Mouse (Mus musculus): ENCODE measurements around the gene Kifc3. TPM values are rescaled to one million over a fixed set of nuclear protein-coding genes. Genes with fewer than 3 reads are reported as not detected.
A peak's percentile ranks its signal among the peaks of the same experiment; 100 is the strongest.

The Kifc3 gene
- polyA plus RNA-seq, 1 experiment from 2014 or later = 7.3 TPM

DNA sequence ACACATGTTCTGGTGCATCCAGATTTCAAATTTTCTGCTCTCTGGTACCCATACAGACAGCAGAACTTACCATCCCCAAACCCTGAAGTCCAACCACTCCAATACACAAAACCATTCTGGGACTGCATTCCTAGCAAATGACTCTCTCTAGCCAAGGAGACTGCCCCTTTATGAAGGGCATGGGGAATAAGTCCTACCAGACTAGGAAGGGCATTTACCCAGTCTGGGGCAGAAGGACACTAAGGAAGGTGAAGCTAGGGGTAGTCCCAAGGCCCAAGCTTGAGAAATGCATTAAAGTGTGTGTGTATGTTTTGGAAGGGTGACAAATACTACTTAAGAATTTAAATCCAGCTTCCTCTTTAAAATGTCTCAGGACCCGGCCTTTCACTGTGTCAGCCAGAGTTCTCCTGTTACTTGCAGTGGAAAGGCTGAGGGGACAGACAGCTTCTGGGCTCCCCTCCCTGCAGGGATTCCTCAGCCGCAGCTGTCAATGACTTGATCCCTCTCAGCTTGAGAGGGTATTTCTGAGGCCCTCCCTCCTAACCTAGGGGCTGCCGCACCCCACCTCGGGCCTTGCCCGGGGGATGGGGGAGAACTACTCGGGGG, 61.0 kb downstream of the Kifc3 start:
- peaks cover 21% of the 10 kb centered on the region for H3K4me1 ChIP-seq (ENCODE audit: control insufficient read depth, insufficient read depth, low read length)
- no peak overlapping the region for H3K27ac ChIP-seq (replicated peaks; ENCODE audit: low read depth, low read length)
- peak overlapping the region; percentile 93 for H3K4me2 ChIP-seq (ENCODE audit: low read depth, severe bottlenecking)
- no peaks in the 10 kb centered on the region for H3K36me3 ChIP-seq (ENCODE audit: control insufficient read depth, insufficient read depth, low read length)
- ATAC-seq (ENCODE audit: insufficient number of reproducible peaks, low FRiP score, low TSS enrichment, low read depth) (peak; percentile 18; the same call in 1 of the 2 replicates), DNase-seq (ENCODE audit: low spot score) (no peak)
- H3K27me3 ChIP-seq (ENCODE audit: control insufficient read depth, insufficient read depth, low read length) = peaks cover 10% of the 10 kb centered on the region
- WGBS = 0% methylated on average over 6 of the region's 6 CpGs
- H3K9ac ChIP-seq (ENCODE audit: low read length) = peak overlapping the region; percentile 79
- H3K9me3 ChIP-seq (ENCODE audit: control insufficient read depth, low read length) = no peaks in the 10 kb centered on the region
- peak overlapping the region; percentile 68 for H3K4me3 ChIP-seq (ENCODE audit: low read depth, low read length)

DNA sequence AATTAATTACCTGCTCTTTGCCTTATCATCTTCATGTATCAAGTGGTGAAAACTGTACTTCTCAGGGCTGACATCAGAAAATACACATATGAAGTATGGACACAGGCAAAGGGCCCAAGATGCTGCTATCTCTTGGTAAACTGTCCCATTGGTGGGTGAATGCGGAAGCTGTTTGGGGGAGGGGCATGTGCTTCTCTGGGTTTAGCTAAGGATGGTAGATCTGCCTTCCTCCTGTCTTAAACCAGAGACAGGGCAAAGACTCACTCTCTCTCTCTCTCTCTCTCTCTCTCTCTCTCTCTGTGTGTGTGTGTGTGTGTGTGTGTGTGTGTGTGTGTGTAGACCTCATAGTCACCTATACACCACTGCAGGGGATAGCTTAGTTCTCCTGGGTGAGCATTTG, 61.6 kb downstream of the Kifc3 start:
- WGBS = 88% methylated on average over 1 of the region's 1 CpGs

DNA sequence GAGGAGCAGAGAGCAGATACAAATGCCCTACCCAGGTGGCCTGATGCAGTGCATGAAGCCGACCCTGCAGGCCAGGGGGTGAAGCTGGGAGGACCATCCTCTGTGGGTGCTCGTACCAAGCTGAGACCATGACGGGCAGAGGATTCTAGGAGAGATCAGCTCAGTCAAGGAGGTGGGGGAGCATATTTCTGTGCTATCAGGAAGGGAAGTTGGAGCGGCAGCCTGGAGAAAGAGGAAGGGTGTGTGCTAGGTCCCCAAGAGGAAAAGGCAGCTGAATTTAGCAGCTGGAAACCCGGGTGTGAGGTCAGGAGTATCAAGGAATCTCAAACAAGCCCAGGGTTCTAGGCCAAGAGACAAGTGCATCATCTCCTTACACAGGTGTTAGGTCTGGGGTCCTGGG, 62.1 kb downstream of the Kifc3 start:
- H3K4me2 ChIP-seq (ENCODE audit: low read depth, severe bottlenecking) = no peak overlapping the region; the same call in 1 of the 2 replicates
- peaks cover 13% of the 10 kb centered on the region for H3K27me3 ChIP-seq (ENCODE audit: control insufficient read depth, insufficient read depth, low read length)
- no peak overlapping the region for H3K27ac ChIP-seq (replicated peaks; ENCODE audit: low read depth, low read length)
- no peak for ATAC-seq (ENCODE audit: insufficient number of reproducible peaks, low FRiP score, low TSS enrichment, low read depth)
- DNase-seq (ENCODE audit: low spot score) = no peak
- WGBS = 71% methylated on average over 5 of the region's 5 CpGs
- no peaks in the 10 kb centered on the region for H3K9me3 ChIP-seq (ENCODE audit: control insufficient read depth, low read length)
- peaks cover 21% of the 10 kb centered on the region for H3K4me1 ChIP-seq (ENCODE audit: control insufficient read depth, insufficient read depth, low read length)
- no peak overlapping the region for H3K9ac ChIP-seq (ENCODE audit: low read length)
- H3K4me3 ChIP-seq (ENCODE audit: low read depth, low read length) = no peak overlapping the region
- H3K36me3 ChIP-seq (ENCODE audit: control insufficient read depth, insufficient read depth, low read length) = no peaks in the 10 kb centered on the region

More for the DNA sequence above, 61.6 kb downstream of the Kifc3 start:
- Histone ChIP-seq H3K36me3 (ENCODE audit: control insufficient read depth, insufficient read depth, low read length) (no peaks in the 10 kb centered on the region), H3K27ac (replicated peaks; ENCODE audit: low read depth, low read length) (no peak overlapping the region), H3K27me3 (ENCODE audit: control insufficient read depth, insufficient read depth, low read length) (peaks cover 13% of the 10 kb centered on the region), H3K4me1 (ENCODE audit: control insufficient read depth, insufficient read depth, low read length) (peaks cover 21% of the 10 kb centered on the region), H3K9me3 (ENCODE audit: control insufficient read depth, low read length) (no peaks in the 10 kb centered on the region), H3K4me2 (ENCODE audit: low read depth, severe bottlenecking) (no peak overlapping the region), H3K9ac (ENCODE audit: low read length) (no peak overlapping the region), H3K4me3 (ENCODE audit: low read depth, low read length) (no peak overlapping the region)
- DNase-seq (ENCODE audit: low spot score) (no peak), ATAC-seq (ENCODE audit: insufficient number of reproducible peaks, low FRiP score, low TSS enrichment, low read depth) (no peak)

DNA sequence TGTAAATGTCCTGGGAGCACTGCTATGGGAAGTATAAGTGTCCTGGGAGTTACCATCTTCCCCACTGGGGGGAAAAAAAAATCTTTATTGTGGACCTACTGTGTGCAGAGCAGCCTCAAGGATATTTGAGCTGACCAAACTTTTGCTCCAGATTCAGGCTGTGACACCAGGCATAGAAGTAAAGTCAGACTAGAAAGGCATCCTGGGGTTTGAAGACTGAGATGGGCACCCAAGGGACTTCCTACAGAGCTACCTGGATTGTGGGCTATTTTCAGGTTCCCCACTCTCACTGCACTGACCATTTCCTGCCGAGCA, 63.6 kb downstream of the Kifc3 start:
- H3K4me2 ChIP-seq (ENCODE audit: low read depth, severe bottlenecking) = no peak overlapping the region
- WGBS = 53% methylated on average over 1 of the region's 1 CpGs
- no peaks in the 10 kb centered on the region for H3K9me3 ChIP-seq (ENCODE audit: control insufficient read depth, low read length)
- H3K9ac ChIP-seq (ENCODE audit: low read length) = no peak overlapping the region
- no peak overlapping the region for H3K4me3 ChIP-seq (ENCODE audit: low read depth, low read length)
- peaks cover 20% of the 10 kb centered on the region for H3K4me1 ChIP-seq (ENCODE audit: control insufficient read depth, insufficient read depth, low read length)
- ATAC-seq (ENCODE audit: insufficient number of reproducible peaks, low FRiP score, low TSS enrichment, low read depth) (no peak), DNase-seq (ENCODE audit: low spot score) (no peak)
- no peaks in the 10 kb centered on the region for H3K36me3 ChIP-seq (ENCODE audit: control insufficient read depth, insufficient read depth, low read length)
- peaks cover 13% of the 10 kb centered on the region for H3K27me3 ChIP-seq (ENCODE audit: control insufficient read depth, insufficient read depth, low read length)
- no peak overlapping the region for H3K27ac ChIP-seq (replicated peaks; ENCODE audit: low read depth, low read length)

DNA sequence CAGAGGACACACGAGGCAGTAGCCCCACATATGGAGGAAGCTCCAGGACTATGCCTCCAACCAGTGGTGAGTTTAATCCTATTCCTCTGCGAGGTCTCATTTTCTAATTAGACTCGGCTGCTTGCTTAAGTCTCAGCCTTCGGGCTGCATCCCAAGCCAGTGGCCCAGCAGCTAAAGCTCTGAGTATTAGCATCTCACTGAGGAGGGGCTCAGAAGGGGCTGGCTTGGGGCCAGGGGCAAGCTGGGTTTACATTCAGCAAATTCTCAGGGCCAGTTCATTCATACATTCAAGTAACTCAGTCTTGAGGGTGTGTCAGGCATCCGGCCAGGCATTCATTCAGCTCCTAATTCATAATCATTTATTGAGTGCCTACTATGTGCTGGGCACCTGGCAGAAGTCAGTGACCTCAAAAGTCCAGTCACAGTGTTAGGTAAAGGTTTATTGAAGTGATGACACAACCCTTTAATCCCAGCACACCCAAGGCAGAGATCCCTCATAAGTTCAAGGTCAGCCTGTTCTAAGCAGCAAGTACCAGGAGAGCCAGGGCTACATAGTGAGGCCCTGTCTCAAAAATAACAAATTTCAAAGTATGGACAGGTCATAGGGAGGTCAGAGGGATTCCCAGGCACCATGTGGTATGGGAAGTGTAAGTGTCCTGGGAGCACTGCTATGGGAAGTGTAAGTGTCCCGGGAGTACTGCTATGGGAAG, 64.1 kb downstream of the Kifc3 start:
- no peak overlapping the region for H3K9ac ChIP-seq (ENCODE audit: low read length)

DNA sequence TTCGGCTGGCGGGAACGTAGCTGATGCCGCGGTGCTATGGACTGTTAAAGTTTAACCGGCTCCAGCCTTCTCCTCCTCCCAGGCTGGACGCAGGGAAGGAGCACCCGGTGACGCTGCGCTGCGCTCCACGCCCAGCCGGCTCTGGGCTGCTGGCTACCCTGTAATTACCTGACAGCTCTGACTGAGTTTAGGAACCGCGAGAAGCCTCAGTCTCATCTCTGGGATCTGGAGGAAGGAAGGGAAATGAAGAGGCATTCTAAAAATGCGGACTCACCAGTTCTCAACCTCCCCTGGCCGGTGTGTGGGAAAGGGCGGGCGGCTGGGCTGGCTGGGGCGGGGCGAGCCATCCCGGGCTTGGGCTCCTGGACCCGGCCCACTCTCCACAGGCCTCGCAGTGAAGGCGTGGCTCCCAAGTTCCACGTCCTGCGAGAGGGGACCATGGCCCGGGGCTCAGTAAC, 64.9 kb downstream of the Kifc3 start:
- WGBS = 1% methylated on average over 28 of the region's 28 CpGs
- Histone ChIP-seq H3K36me3 (ENCODE audit: control insufficient read depth, insufficient read depth, low read length) (no peaks in the 10 kb centered on the region), H3K27ac (replicated peaks; ENCODE audit: low read depth, low read length) (no peak overlapping the region), H3K9me3 (ENCODE audit: control insufficient read depth, low read length) (no peaks in the 10 kb centered on the region), H3K27me3 (ENCODE audit: control insufficient read depth, insufficient read depth, low read length) (peaks cover 13% of the 10 kb centered on the region), H3K9ac (ENCODE audit: low read length) (peak overlapping the region; percentile 22; the same call in 1 of the 2 replicates), H3K4me3 (ENCODE audit: low read depth, low read length) (peak overlapping the region; percentile 17), H3K4me1 (ENCODE audit: control insufficient read depth, insufficient read depth, low read length) (peaks cover 9% of the 10 kb centered on the region), H3K4me2 (ENCODE audit: low read depth, severe bottlenecking) (peak overlapping the region; percentile 56)
- DNase-seq (ENCODE audit: low spot score) = peak; percentile 61
- no peak; the same call in 1 of the 2 replicates for ATAC-seq (ENCODE audit: insufficient number of reproducible peaks, low FRiP score, low TSS enrichment, low read depth)

More for the DNA sequence above, 64.1 kb downstream of the Kifc3 start:
- peaks cover 17% of the 10 kb centered on the region for H3K4me1 ChIP-seq (ENCODE audit: control insufficient read depth, insufficient read depth, low read length)
- no peaks in the 10 kb centered on the region for H3K36me3 ChIP-seq (ENCODE audit: control insufficient read depth, insufficient read depth, low read length)
- ATAC-seq (ENCODE audit: insufficient number of reproducible peaks, low FRiP score, low TSS enrichment, low read depth) (no peak), DNase-seq (ENCODE audit: low spot score) (no peak)
- peaks cover 13% of the 10 kb centered on the region for H3K27me3 ChIP-seq (ENCODE audit: control insufficient read depth, insufficient read depth, low read length)
- H3K27ac ChIP-seq (replicated peaks; ENCODE audit: low read depth, low read length) = no peak overlapping the region
- H3K4me3 ChIP-seq (ENCODE audit: low read depth, low read length) = no peak overlapping the region
- WGBS = 30% methylated on average over 6 of the region's 6 CpGs
- H3K4me2 ChIP-seq (ENCODE audit: low read depth, severe bottlenecking) = peak overlapping the region; percentile 56; the same call in 1 of the 2 replicates
- no peaks in the 10 kb centered on the region for H3K9me3 ChIP-seq (ENCODE audit: control insufficient read depth, low read length)

DNA sequence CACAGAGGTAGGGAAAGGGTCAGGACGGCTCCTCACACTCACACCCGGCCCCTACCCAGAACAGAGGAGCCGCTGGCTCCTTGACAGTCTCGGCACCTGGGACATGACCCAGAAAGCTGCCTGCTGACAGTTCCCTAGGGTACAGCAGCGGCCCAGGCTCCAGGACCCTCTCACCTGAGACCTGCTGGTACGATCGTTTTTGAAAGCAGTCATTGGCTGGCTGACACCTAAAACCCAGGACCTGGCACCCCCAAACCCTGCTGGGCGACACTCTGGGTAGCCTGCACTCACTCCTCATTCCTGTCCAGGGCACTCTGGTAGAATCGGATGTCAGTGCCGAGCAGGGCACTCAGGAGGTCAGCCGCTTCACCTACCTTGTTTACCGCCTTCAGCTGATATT, 65.4 kb downstream of the Kifc3 start:
- Histone ChIP-seq H3K9me3 (ENCODE audit: control insufficient read depth, low read length) (no peaks in the 10 kb centered on the region), H3K4me3 (ENCODE audit: low read depth, low read length) (peak overlapping the region; percentile 17), H3K4me1 (ENCODE audit: control insufficient read depth, insufficient read depth, low read length) (peaks cover 8% of the 10 kb centered on the region), H3K36me3 (ENCODE audit: control insufficient read depth, insufficient read depth, low read length) (no peaks in the 10 kb centered on the region), H3K27ac (replicated peaks; ENCODE audit: low read depth, low read length) (no peak overlapping the region), H3K4me2 (ENCODE audit: low read depth, severe bottlenecking) (peak overlapping the region; percentile 56), H3K27me3 (ENCODE audit: control insufficient read depth, insufficient read depth, low read length) (peaks cover 13% of the 10 kb centered on the region), H3K9ac (ENCODE audit: low read length) (peak overlapping the region; percentile 22; the same call in 1 of the 2 replicates)
- ATAC-seq (ENCODE audit: insufficient number of reproducible peaks, low FRiP score, low TSS enrichment, low read depth) (no peak), DNase-seq (ENCODE audit: low spot score) (no peak)
- 21% methylated on average over 12 of the region's 12 CpGs for WGBS

DNA sequence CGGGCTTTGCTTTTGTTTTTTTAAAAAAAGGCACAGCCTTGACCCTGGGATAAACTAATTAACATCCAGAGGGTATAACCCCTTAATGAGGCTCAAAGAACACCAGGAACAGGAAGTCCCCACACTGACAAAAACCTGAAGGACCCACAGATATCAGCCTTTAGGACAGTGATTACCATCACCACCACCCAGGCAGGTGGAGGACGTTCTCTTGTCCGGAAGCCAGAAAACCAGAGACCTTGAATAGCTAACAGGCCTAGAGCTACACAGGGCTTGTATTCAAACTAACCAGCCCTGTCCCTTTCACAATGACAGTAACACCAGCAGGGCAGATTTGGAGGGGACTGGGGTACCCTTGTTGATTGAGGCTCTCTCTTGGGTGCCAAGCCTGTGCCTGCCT, 66.4 kb downstream of the Kifc3 start:
- Histone ChIP-seq H3K9me3 (ENCODE audit: control insufficient read depth, low read length) (no peaks in the 10 kb centered on the region), H3K27me3 (ENCODE audit: control insufficient read depth, insufficient read depth, low read length) (peaks cover 13% of the 10 kb centered on the region), H3K4me1 (ENCODE audit: control insufficient read depth, insufficient read depth, low read length) (peaks cover 2% of the 10 kb centered on the region), H3K27ac (replicated peaks; ENCODE audit: low read depth, low read length) (no peak overlapping the region), H3K4me3 (ENCODE audit: low read depth, low read length) (no peak overlapping the region), H3K4me2 (ENCODE audit: low read depth, severe bottlenecking) (no peak overlapping the region), H3K36me3 (ENCODE audit: control insufficient read depth, insufficient read depth, low read length) (no peaks in the 10 kb centered on the region), H3K9ac (ENCODE audit: low read length) (no peak overlapping the region)
- DNase-seq (ENCODE audit: low spot score) = no peak
- ATAC-seq (ENCODE audit: insufficient number of reproducible peaks, low FRiP score, low TSS enrichment, low read depth) = no peak
- 85% methylated on average over 3 of the region's 3 CpGs for WGBS

Data from limb, embryonic 11.5 days (tissue).